Mouse (Mus musculus) hindbrain, embryonic 16.5 days (tissue): ENCODE measurements around the gene Rab31. TPM values are rescaled to one million over a fixed set of nuclear protein-coding genes. Genes with fewer than 3 reads are reported as not detected.

Experiments used
- ATAC-seq: fragments of 200-750 bp; cut with Nextera tagmentation; 2 replicates; pipeline ENCODE4 v1.8.0; 2017; ENCODE audit warnings: moderate TSS enrichment, moderate library complexity
- H3K27ac ChIP-seq: fragments of 300-500 bp; sonication (generic); 2 replicates; pipeline ENCODE4 v1.5.1; 2014; ENCODE audit warnings: low read depth, mild to moderate bottlenecking, control low read depth, low read length, moderate library complexity
- H3K27me3 ChIP-seq: fragments of 300-500 bp; sonication (generic); replicated peaks from 2 replicates; pipeline ENCODE4 v1.6.1; 2014; ENCODE audit warnings: low read length; ENCODE audit not compliant: control insufficient read depth, insufficient read depth
- H3K36me3 ChIP-seq: fragments of 300-500 bp; sonication (generic); 2 replicates; pipeline ENCODE4 v1.6.1; 2014; ENCODE audit warnings: mild to moderate bottlenecking, low read length, moderate library complexity, mixed read lengths; ENCODE audit not compliant: control insufficient read depth, insufficient read depth
- H3K4me1 ChIP-seq: fragments of 300-500 bp; sonication (generic); 2 replicates; pipeline ENCODE4 v1.6.1; 2014; ENCODE audit warnings: low read depth, low read length; ENCODE audit not compliant: control insufficient read depth, insufficient read depth
- H3K4me2 ChIP-seq: fragments of 300-500 bp; sonication (generic); 2 replicates; pipeline ENCODE4 v1.6.1; 2014; ENCODE audit warnings: mild to moderate bottlenecking, low read length, control low read depth, moderate library complexity
- H3K4me3 ChIP-seq: fragments of 300-500 bp; sonication (generic); 2 replicates; pipeline ENCODE4 v1.5.1; 2014; ENCODE audit warnings: mild to moderate bottlenecking, low read length, control low read depth, moderate library complexity
- H3K9ac ChIP-seq: fragments of 300-500 bp; sonication (generic); 2 replicates; pipeline ENCODE4 v1.6.1; 2014; ENCODE audit warnings: low read depth, mild to moderate bottlenecking, control low read depth, low read length, moderate library complexity
- H3K9me3 ChIP-seq: fragments of 300-500 bp; sonication (generic); 2 replicates; pipeline ENCODE4 v1.6.1; 2014; ENCODE audit warnings: mild to moderate bottlenecking, low read length, moderate library complexity; ENCODE audit not compliant: control insufficient read depth
- WGBS: fragments of 180-500 bp; shearing (Covaris S2); extraction: QIAGEN DNeasy Blood & Tissue Kit; methylation state at CpG from one replicate; pipeline ENCODE4 v1.1.7; 2014; 5-methylcytosine and 5-hydroxymethylcytosine counted together
- polyA plus RNA-seq: library from polyadenylated mRNA; unstranded; fragments of >200 nt; fragmentation: Nextera tagmentation; extraction: Ambion mirVana; gene quantifications from 2 replicates; pipeline ENCODE4 v1.2.1, GENCODE M21; 2015

Gene Rab31
- polyA plus RNA-seq, 1 experiment from 2014 or later, result 70.0 TPM

GRCm38 (mm10) chr17:65732666-65733065 is 39.9 kb downstream of the Rab31 start:
- Histone ChIP-seq H3K36me3 (no peaks in the 10 kb centered on the region), H3K27ac (no peak overlapping the region), H3K4me1 (no peaks in the 10 kb centered on the region), H3K4me3 (no peak overlapping the region), H3K27me3 (no peaks in the 10 kb centered on the region), H3K9ac (no peak overlapping the region), H3K4me2 (no peak overlapping the region), H3K9me3 (no peaks in the 10 kb centered on the region)
- no peak for ATAC-seq
- WGBS, result 85% methylated on average over 4 of the region's 4 CpGs

GRCm38 (mm10) chr17:65731710-65732109 is 40.8 kb downstream of the Rab31 start:
- WGBS, result 92% methylated on average over 9 of the region's 9 CpGs
- no peak for ATAC-seq

GRCm38 (mm10) chr17:65729945-65730741 is 42.4 kb downstream of the Rab31 start:
- Histone ChIP-seq H3K27me3 (no peaks in the 10 kb centered on the region), H3K9ac (no peak overlapping the region), H3K36me3 (no peaks in the 10 kb centered on the region), H3K4me1 (no peaks in the 10 kb centered on the region), H3K4me2 (no peak overlapping the region), H3K27ac (no peak overlapping the region), H3K4me3 (no peak overlapping the region), H3K9me3 (no peaks in the 10 kb centered on the region)
- WGBS, result 75% methylated on average over 13 of the region's 16 CpGs
- no peak for ATAC-seq

More at GRCm38 (mm10) chr17:65731710-65732109, 40.8 kb downstream of the Rab31 start:
- Histone ChIP-seq H3K27ac (no peak overlapping the region), H3K9ac (no peak overlapping the region), H3K4me1 (no peaks in the 10 kb centered on the region), H3K36me3 (no peaks in the 10 kb centered on the region), H3K9me3 (no peaks in the 10 kb centered on the region), H3K4me2 (no peak overlapping the region), H3K27me3 (no peaks in the 10 kb centered on the region), H3K4me3 (no peak overlapping the region)

- no peak overlapping the region for H3K27ac ChIP-seq
- H3K9ac ChIP-seq, result no peak overlapping the region
- ATAC-seq, result no peak
- H3K4me2 ChIP-seq, result no peak overlapping the region
- WGBS, result 82% methylated on average over 5 of the region's 5 CpGs
- no peak overlapping the region for H3K4me3 ChIP-seq
- no peaks in the 10 kb centered on the region for H3K4me1 ChIP-seq
- H3K9me3 ChIP-seq, result no peaks in the 10 kb centered on the region
- H3K36me3 ChIP-seq, result no peaks in the 10 kb centered on the region
- H3K27me3 ChIP-seq, result no peaks in the 10 kb centered on the region
These were observed 45.8 kb downstream of the Rab31 start for GRCm38 (mm10) chr17:65726755-65727154.

GRCm38 (mm10) chr17:65726274-65726673 is 46.3 kb downstream of the Rab31 start:
- H3K27ac ChIP-seq, result no peak overlapping the region
- no peak overlapping the region for H3K4me3 ChIP-seq
- ATAC-seq, result no peak
- no peaks in the 10 kb centered on the region for H3K9me3 ChIP-seq
- no peak overlapping the region for H3K4me2 ChIP-seq
- no peaks in the 10 kb centered on the region for H3K36me3 ChIP-seq
- H3K9ac ChIP-seq, result no peak overlapping the region
- no peaks in the 10 kb centered on the region for H3K27me3 ChIP-seq
- H3K4me1 ChIP-seq, result no peaks in the 10 kb centered on the region
- WGBS, result 87% methylated on average over 6 of the region's 6 CpGs

GRCm38 (mm10) chr17:65725814-65726213 is 46.7 kb downstream of the Rab31 start:
- ATAC-seq, result no peak
- no peak overlapping the region for H3K27ac ChIP-seq
- no peaks in the 10 kb centered on the region for H3K4me1 ChIP-seq
- H3K4me3 ChIP-seq, result no peak overlapping the region
- H3K36me3 ChIP-seq, result no peaks in the 10 kb centered on the region
- H3K27me3 ChIP-seq, result no peaks in the 10 kb centered on the region
- H3K9ac ChIP-seq, result no peak overlapping the region
- WGBS, result 39% methylated on average over 2 of the region's 2 CpGs
- no peak overlapping the region for H3K4me2 ChIP-seq
- H3K9me3 ChIP-seq, result no peaks in the 10 kb centered on the region

- WGBS, result 23% methylated on average over 8 of the region's 8 CpGs
- no peak overlapping the region for H3K4me2 ChIP-seq
- H3K4me1 ChIP-seq, result no peaks in the 10 kb centered on the region
- no peak overlapping the region for H3K27ac ChIP-seq
- H3K4me3 ChIP-seq, result no peak overlapping the region
- H3K9ac ChIP-seq, result no peak overlapping the region
- H3K27me3 ChIP-seq, result no peaks in the 10 kb centered on the region
- H3K9me3 ChIP-seq, result no peaks in the 10 kb centered on the region
- H3K36me3 ChIP-seq, result peaks cover 4% of the 10 kb centered on the region; the same call in 1 of the 2 replicates
- ATAC-seq, result no peak
These were observed 47.2 kb downstream of the Rab31 start for GRCm38 (mm10) chr17:65725381-65725780.

- Histone ChIP-seq H3K9ac (no peak overlapping the region), H3K27ac (no peak overlapping the region), H3K4me3 (no peak overlapping the region), H3K4me1 (no peaks in the 10 kb centered on the region), H3K36me3 (peaks cover 5% of the 10 kb centered on the region; the same call in 1 of the 2 replicates), H3K4me2 (no peak overlapping the region), H3K9me3 (no peaks in the 10 kb centered on the region), H3K27me3 (no peaks in the 10 kb centered on the region)
- no peak for ATAC-seq
- WGBS, result 74% methylated on average over 11 of the region's 11 CpGs
These were observed 48.3 kb downstream of the Rab31 start for GRCm38 (mm10) chr17:65724254-65724653.

GRCm38 (mm10) chr17:65723633-65724032 is 48.9 kb downstream of the Rab31 start:
- WGBS, result 91% methylated on average over 8 of the region's 8 CpGs
- H3K4me2 ChIP-seq, result no peak overlapping the region
- H3K4me1 ChIP-seq, result no peaks in the 10 kb centered on the region
- H3K4me3 ChIP-seq, result no peak overlapping the region
- no peak for ATAC-seq
- H3K27ac ChIP-seq, result no peak overlapping the region
- H3K36me3 ChIP-seq, result peaks cover 5% of the 10 kb centered on the region; the same call in 1 of the 2 replicates
- H3K27me3 ChIP-seq, result no peaks in the 10 kb centered on the region
- no peak overlapping the region for H3K9ac ChIP-seq
- H3K9me3 ChIP-seq, result no peaks in the 10 kb centered on the region
